Mouse (Mus musculus) CH12.LX (cell line): ENCODE measurements at regions not wholly inside any gene's neighbourhood (a gene's known extent, or its start where the extent isn't known, plus 50 kb on each side); places are given as distances from the start of the nearest gene placed in this dataset.

ENCODE experiments used
- DNase-seq: peaks from one replicate; pipeline ENCODE4 v3.0.0-alpha.2; 2013; ENCODE audit errors: extremely low read depth
- H3K27ac ChIP-seq: 2 replicates; pipeline ENCODE4 v1.5.1; 2012; ENCODE audit warnings: low read depth, mild to moderate bottlenecking, control low read depth, moderate library complexity; ENCODE audit not compliant: insufficient read depth
- H3K27me3 ChIP-seq: replicated peaks from 2 replicates; pipeline ENCODE3; 2012; ENCODE audit warnings: inconsistent platforms
- H3K36me3 ChIP-seq, 2 experiments: replicated peaks in 1 of 2; 2 replicates each; pipeline versions ENCODE3 to v1.6.1; 2012; ENCODE audit warnings: inconsistent platforms in 1 of 2, low read length in 1 of 2, mild to moderate bottlenecking in 1 of 2, mixed read lengths in 1 of 2, moderate library complexity in 1 of 2; ENCODE audit not compliant: control insufficient read depth in 1 of 2, insufficient read depth in 1 of 2
- H3K4me1 ChIP-seq, 2 experiments: 2 replicates each; pipeline ENCODE4 v1.6.1; 2012; ENCODE audit warnings: inconsistent platforms in 1 of 2, moderate library complexity in 1 of 2; ENCODE audit not compliant: insufficient read depth in 2 of 2, control insufficient read depth in 1 of 2
- H3K4me2 ChIP-seq: 2 replicates; pipeline ENCODE4 v1.6.1; 2012; ENCODE audit warnings: low read depth, mild to moderate bottlenecking, control low read depth; ENCODE audit not compliant: poor library complexity, insufficient read depth, severe bottlenecking
- H3K4me3 ChIP-seq, 3 experiments: fragments of 150-350 bp in 1 of 3; sonication (generic) in 1 of 3; replicated peaks in 1 of 3; 2 replicates each; pipeline versions ENCODE3 to v1.5.1; 2011 to 2012; ENCODE audit warnings: low read depth in 2 of 3, low read length in 2 of 3, mild to moderate bottlenecking in 2 of 3, moderate library complexity in 2 of 3, control low read depth in 1 of 3, improper control_type of control experiment in 1 of 3, inconsistent platforms in 1 of 3, mixed read lengths in 1 of 3; ENCODE audit not compliant: poor library complexity in 1 of 3
- H3K79me2 ChIP-seq: replicated peaks from 2 replicates; pipeline ENCODE4 v1.6.1; 2012; ENCODE audit warnings: mild to moderate bottlenecking, moderate library complexity; ENCODE audit not compliant: control insufficient read depth, poor library complexity, insufficient read depth, severe bottlenecking; ENCODE audit errors: extremely low read depth
- H3K9ac ChIP-seq: 2 replicates; pipeline ENCODE4 v1.6.1; 2012; ENCODE audit warnings: low read depth, mild to moderate bottlenecking, control low read depth, moderate library complexity; ENCODE audit not compliant: insufficient read depth
- H3K9me3 ChIP-seq: replicated peaks from 2 replicates; pipeline ENCODE3; 2012; ENCODE audit warnings: low read length, inconsistent platforms, mixed read lengths
- CTCF ChIP-seq, 2 experiments: IDR thresholded peaks in 1 of 2; conservative IDR thresholded peaks in 1 of 2; 2 replicates each; pipeline ENCODE4 v1.5.1; 2011 to 2012; ENCODE audit warnings: low read depth in 2 of 2, low read length in 2 of 2, improper control_type of control experiment in 1 of 2, inconsistent platforms in 1 of 2, mild to moderate bottlenecking in 1 of 2, moderate library complexity in 1 of 2
- EP300 ChIP-seq: IDR thresholded peaks from 2 replicates; pipeline ENCODE4 v1.6.1; 2011; ENCODE audit warnings: low read length, improper control_type of control experiment
- ETS1 ChIP-seq: conservative IDR thresholded peaks from 2 replicates; pipeline ENCODE4 v1.6.1; 2012; ENCODE audit warnings: low read depth, mild to moderate bottlenecking, inconsistent platforms, low read length, improper control_type of control experiment, moderate library complexity
- GABPA ChIP-seq: IDR thresholded peaks from 2 replicates; pipeline ENCODE4 v1.6.1; 2012; ENCODE audit warnings: low read depth, low read length, improper control_type of control experiment, inconsistent platforms; ENCODE audit not compliant: insufficient replicate concordance
- HCFC1 ChIP-seq: IDR thresholded peaks from 2 replicates; pipeline ENCODE4 v1.6.1; 2012; ENCODE audit warnings: low read depth, mild to moderate bottlenecking, inconsistent platforms, low read length, improper control_type of control experiment
- IRF4 ChIP-seq: IDR thresholded peaks from 2 replicates; pipeline ENCODE4 v1.6.1; 2014; ENCODE audit warnings: low read depth, mild to moderate bottlenecking, inconsistent platforms, low read length, improper control_type of control experiment
- KAT2A ChIP-seq: IDR thresholded peaks from 2 replicates; pipeline ENCODE4 v1.6.1; 2012; ENCODE audit warnings: low read length, improper control_type of control experiment, inconsistent platforms; ENCODE audit not compliant: insufficient replicate concordance
- MAFK ChIP-seq: IDR thresholded peaks from 2 replicates; pipeline ENCODE4 v1.6.1; 2011; ENCODE audit warnings: low read length, improper control_type of control experiment; ENCODE audit not compliant: insufficient replicate concordance
- MEF2A ChIP-seq: IDR thresholded peaks from 2 replicates; pipeline ENCODE4 v1.6.1; 2014; ENCODE audit warnings: low read depth, mild to moderate bottlenecking, inconsistent platforms, low read length, improper control_type of control experiment, borderline replicate concordance
- MXI1 ChIP-seq: IDR thresholded peaks from 2 replicates; pipeline ENCODE4 v1.6.1; 2011; ENCODE audit warnings: mild to moderate bottlenecking, low read depth, low read length, improper control_type of control experiment
- NELFE ChIP-seq: IDR thresholded peaks from 2 replicates; pipeline ENCODE4 v1.6.1; 2011; ENCODE audit warnings: low read depth, low read length, improper control_type of control experiment
- NRF1 ChIP-seq: IDR thresholded peaks from 2 replicates; pipeline ENCODE4 v1.6.1; 2014; ENCODE audit warnings: low read depth, mild to moderate bottlenecking, inconsistent platforms, low read length, improper control_type of control experiment, moderate library complexity
- POLR2A ChIP-seq: IDR thresholded peaks from 2 replicates; pipeline ENCODE4 v1.6.1; 2011; ENCODE audit warnings: low read depth, mild to moderate bottlenecking, improper control_type of control experiment, low read length
- RAD21 ChIP-seq: IDR thresholded peaks from 2 replicates; pipeline ENCODE4 v1.6.1; 2011; ENCODE audit warnings: low read depth, mild to moderate bottlenecking, low read length, improper control_type of control experiment, moderate library complexity
- SMC3 ChIP-seq: IDR thresholded peaks from 2 replicates; pipeline ENCODE4 v1.6.1; 2011; ENCODE audit warnings: low read depth, low read length, improper control_type of control experiment
- USF1 ChIP-seq: IDR thresholded peaks from 2 replicates; pipeline ENCODE4 v1.6.1; 2014; ENCODE audit warnings: low read depth, mild to moderate bottlenecking, inconsistent platforms, low read length, improper control_type of control experiment
- ZKSCAN1 ChIP-seq: IDR thresholded peaks from 2 replicates; pipeline ENCODE4 v1.6.1; 2012; ENCODE audit warnings: low read depth, inconsistent platforms, low read length, improper control_type of control experiment, borderline replicate concordance
- ZMIZ1 ChIP-seq: IDR thresholded peaks from 2 replicates; pipeline ENCODE4 v1.6.1; 2012; ENCODE audit warnings: low read depth, mild to moderate bottlenecking, inconsistent platforms, low read length, improper control_type of control experiment
- dilution Hi-C: fragments of 300-500 bp; cut with MboI; formaldehyde crosslinking; loops from 2 replicates; pipeline ENCODE4 v1.14.3; 2020; ENCODE audit warnings: low sequenced_read_pairs; ENCODE audit not compliant: extremely low pct_unique_long_range_greater_than_20kb, extremely low pct_ligation_motif_present
- in situ Hi-C: fragments of 300-500 bp; cut with MboI; formaldehyde crosslinking; loops from 3 replicates; pipeline ENCODE4 v1.14.3; 2019; ENCODE audit warnings: low sequenced_read_pairs, low pct_ligation_motif_present, low pct_unique_long_range_greater_than_20kb, mixed read lengths

- peaks cover 8% of the 10 kb centered on the region for H3K9me3 ChIP-seq
- no peak overlapping the region for H3K9ac ChIP-seq
- no peaks in the 10 kb centered on the region for H3K4me1 ChIP-seq
- H3K4me3 ChIP-seq, result no peak overlapping the region
- DNase-seq, result no peak
- H3K36me3 ChIP-seq, result no peaks in the 10 kb centered on the region
- dilution Hi-C loops (no loop called here), in situ Hi-C loops (no loop called here)
- TF ChIP-seq CTCF (conservative IDR thresholded peaks at IDR 0.05 in 1 of 2, IDR thresholded peaks at IDR 0.05 in 1 of 2; ENCODE audit: low read depth in 2 of 2, low read length in 2 of 2), result no peak
- H3K27me3 ChIP-seq, result no peaks in the 10 kb centered on the region
- no peaks in the 10 kb centered on the region for H3K79me2 ChIP-seq
- no peak overlapping the region for H3K4me2 ChIP-seq
- no peak overlapping the region for H3K27ac ChIP-seq
These were observed 556.3 kb upstream of the Slc39a10 start for GRCm38 (mm10) chr1:47448737-47449489.

- Histone ChIP-seq H3K4me2 (no peak overlapping the region), H3K27ac (no peak overlapping the region), H3K36me3 (no peaks in the 10 kb centered on the region), H3K27me3 (no peaks in the 10 kb centered on the region), H3K4me1 (no peaks in the 10 kb centered on the region), H3K9ac (no peak overlapping the region), H3K79me2 (no peaks in the 10 kb centered on the region), H3K4me3 (no peak overlapping the region), H3K9me3 (peaks cover 10% of the 10 kb centered on the region)
- in situ Hi-C loops, result no loop called here
- dilution Hi-C loops, result no loop called here
- TF ChIP-seq ZMIZ1, result no peak
- TF ChIP-seq MAFK, result no peak
- no peak for TF ChIP-seq NRF1
- no peak for TF ChIP-seq SMC3
- TF ChIP-seq GABPA, result no peak
- TF ChIP-seq CTCF (conservative IDR thresholded peaks at IDR 0.05 in 1 of 2, IDR thresholded peaks at IDR 0.05 in 1 of 2; ENCODE audit: low read depth in 2 of 2, low read length in 2 of 2), result no peak
- no peak for TF ChIP-seq ETS1
- TF ChIP-seq EP300, result no peak
- TF ChIP-seq MEF2A, result no peak
- no peak for TF ChIP-seq NELFE
- no peak for TF ChIP-seq USF1
- no peak for TF ChIP-seq HCFC1
- no peak for DNase-seq
These were observed 555.4 kb upstream of the Slc39a10 start for GRCm38 (mm10) chr1:47448070-47448469.

GRCm38 (mm10) chr1:47446021-47446420, 553.4 kb upstream of the Slc39a10 start:
- no peak for DNase-seq
- H3K27ac ChIP-seq, result no peak overlapping the region
- peaks cover 14% of the 10 kb centered on the region for H3K9me3 ChIP-seq
- H3K4me1 ChIP-seq, result no peaks in the 10 kb centered on the region
- in situ Hi-C loops (no loop called here), dilution Hi-C loops (no loop called here)
- TF ChIP-seq KAT2A (no peak), USF1 (no peak), POLR2A (no peak), MXI1 (no peak), ZKSCAN1 (no peak), IRF4 (no peak), RAD21 (no peak)
- no peak overlapping the region for H3K4me3 ChIP-seq
- H3K36me3 ChIP-seq, result no peaks in the 10 kb centered on the region
- no peaks in the 10 kb centered on the region for H3K79me2 ChIP-seq
- no peak overlapping the region for H3K9ac ChIP-seq
- H3K4me2 ChIP-seq, result no peak overlapping the region
- H3K27me3 ChIP-seq, result no peaks in the 10 kb centered on the region
